In genomic region chr13:118086966-118087365, GRCm38 (mm10) we compare ENCODE assay signal across 21 mouse cellular contexts.
DNase-seq lines count a peak whose midpoint lies in the region; ATAC-seq and TF ChIP-seq lines count a peak whose summit lies in the region.
"Had no signal": no experiment of that assay in that cellular context is flagged by ENCODE, and none has a peak within 500 bp of the region (broad histone marks: within the 10 kb centered on the region; RNA-seq: fewer than 3 reads in every experiment).

No protein-coding gene starts in this region.

- H3K9me3 ChIP-seq in kidney, embryonic 15.5 days (replicated peaks): no peaks in the 10 kb centered on the region
- H3K9me3 ChIP-seq in kidney, embryonic 16.5 days (ENCODE audit: low read length): no peaks in the 10 kb centered on the region
- no peaks in the 10 kb centered on the region for H3K9me3 ChIP-seq in kidney, postnatal 0 days (replicated peaks; ENCODE audit: low read length)
- H3K9me3 ChIP-seq: G1E had no signal

- no peak overlapping the region for H3K4me3 ChIP-seq in kidney, embryonic 15.5 days (replicated peaks)
- H3K4me3 ChIP-seq in kidney, embryonic 16.5 days (ENCODE audit: low read length): no peak overlapping the region
- no peak overlapping the region for H3K4me3 ChIP-seq in kidney, postnatal 0 days (replicated peaks; ENCODE audit: low read depth, low read length)

- peak; percentile 75; the same call in 1 of the 2 replicates for ATAC-seq in kidney, embryonic 15.5 days (replicated peaks; ENCODE audit: low FRiP score)
- peak; percentile 51; the same call in 1 of the 2 replicates for ATAC-seq in kidney, embryonic 16.5 days (ENCODE audit: low FRiP score, low TSS enrichment)
- ATAC-seq in kidney, postnatal 0 days (replicated peaks; ENCODE audit: low FRiP score, low read depth): no peak; the same call in 1 of the 2 replicates
- ATAC-seq: activated CD4-positive, CD25-positive, alpha-beta regulatory T cell, adult 4 months; CD4-positive, CD25-positive, alpha-beta regulatory T cell, adult 4 months; Patski had no signal

- DNase-seq in kidney, postnatal 4 days: no peak
- DNase-seq in kidney, postnatal 25 days: no peak
- DNase-seq in kidney, postnatal 0 days (ENCODE audit: low spot score): peak; percentile 4
- no peak for DNase-seq in kidney, adult 9 months
- DNase-seq: adrenal gland, adult 2 months; adrenal gland, adult 8-10 months; adrenal gland, postnatal 10 days; adrenal gland, postnatal 14 days; adrenal gland, postnatal 25 days; adrenal gland, postnatal 36 days; B cell, adult 2 months; cerebellum, adult 11 months; cerebellum, adult 11-12 months; cerebellum, adult 18-20 months had no signal

- H3K27me3 ChIP-seq in kidney, embryonic 15.5 days: no peaks in the 10 kb centered on the region
- no peaks in the 10 kb centered on the region for H3K27me3 ChIP-seq in kidney, embryonic 16.5 days (ENCODE audit: insufficient read depth, low read length)
- no peaks in the 10 kb centered on the region for H3K27me3 ChIP-seq in kidney, postnatal 0 days (ENCODE audit: insufficient read depth, low read length)
- H3K27me3 ChIP-seq: CH12.LX, Patski had no signal

- H3K9ac ChIP-seq in kidney, embryonic 15.5 days: no peak overlapping the region
- no peak overlapping the region for H3K9ac ChIP-seq in kidney, embryonic 16.5 days (replicated peaks; ENCODE audit: low read length)
- no peak overlapping the region for H3K9ac ChIP-seq in kidney, postnatal 0 days (ENCODE audit: low read depth, low read length)

- H3K36me3 ChIP-seq in kidney, embryonic 15.5 days: no peaks in the 10 kb centered on the region
- no peaks in the 10 kb centered on the region for H3K36me3 ChIP-seq in kidney, embryonic 16.5 days (ENCODE audit: insufficient read depth, low read length)
- no peaks in the 10 kb centered on the region for H3K36me3 ChIP-seq in kidney, postnatal 0 days (ENCODE audit: insufficient read depth, low read length)
- H3K36me3 ChIP-seq: G1E had no signal

- H3K4me1 ChIP-seq in kidney, embryonic 15.5 days: no peaks in the 10 kb centered on the region
- H3K4me1 ChIP-seq in kidney, embryonic 16.5 days (ENCODE audit: insufficient read depth, low read length): 0 out of 2 replicates have a peak, but pooled peaks cover 2% of the 10 kb centered on the region
- no peaks in the 10 kb centered on the region for H3K4me1 ChIP-seq in kidney, postnatal 0 days (replicated peaks; ENCODE audit: insufficient read depth, low read length)

- no peak overlapping the region for H3K27ac ChIP-seq in kidney, embryonic 15.5 days
- H3K27ac ChIP-seq in kidney, embryonic 16.5 days (ENCODE audit: low read length): no peak overlapping the region
- H3K27ac ChIP-seq in kidney, postnatal 0 days: no peak overlapping the region

- no peak overlapping the region for H3K4me2 ChIP-seq in kidney, embryonic 15.5 days
- H3K4me2 ChIP-seq in kidney, embryonic 16.5 days (replicated peaks; ENCODE audit: low read depth, low read length): no peak overlapping the region
- H3K4me2 ChIP-seq in kidney, postnatal 0 days (ENCODE audit: low read length): no peak overlapping the region

- TF ChIP-seq CTCF in kidney, postnatal 0 days (IDR thresholded peaks at IDR 0.05; ENCODE audit: low read depth): no peak

- WGBS in kidney, embryonic 15.5 days: 59% methylated on average over 2 of the region's 2 CpGs
- 60% methylated on average over 2 of the region's 2 CpGs for WGBS in kidney, embryonic 16.5 days
- WGBS in kidney, postnatal 0 days: 43% methylated on average over 2 of the region's 2 CpGs
